Mouse (Mus musculus) neural tube, embryonic 13.5 days (tissue): Measurements from ENCODE around the gene Skap2. TPM values are rescaled to one million over a fixed set of nuclear protein-coding genes. Genes with fewer than 3 reads are reported as not detected.

ENCODE experiments used
- ATAC-seq: fragments of 200-750 bp; cut with Nextera tagmentation; 2 replicates; pipeline ENCODE4 v1.8.0; 2017; ENCODE audit warnings: low read depth, mild to moderate bottlenecking, moderate TSS enrichment, moderate library complexity
- H3K27ac ChIP-seq: fragments of 300-500 bp; sonication (generic); replicated peaks from 2 replicates; pipeline ENCODE4 v1.5.1; 2015; ENCODE audit warnings: moderate library complexity, mild to moderate bottlenecking, inconsistent platforms
- H3K27me3 ChIP-seq: fragments of 300-500 bp; sonication (generic); 2 replicates; pipeline ENCODE4 v1.6.1; 2015; ENCODE audit warnings: mild to moderate bottlenecking, inconsistent platforms
- H3K36me3 ChIP-seq: fragments of 300-500 bp; sonication (generic); 2 replicates; pipeline ENCODE4 v1.6.1; 2015; ENCODE audit warnings: mild to moderate bottlenecking, inconsistent platforms
- H3K4me1 ChIP-seq: fragments of 300-500 bp; sonication (generic); replicated peaks from 2 replicates; pipeline ENCODE4 v1.6.1; 2015; ENCODE audit warnings: inconsistent platforms
- H3K4me2 ChIP-seq: fragments of 300-500 bp; sonication (generic); 2 replicates; pipeline ENCODE4 v1.6.1; 2015; ENCODE audit warnings: inconsistent platforms, mild to moderate bottlenecking, moderate library complexity
- H3K4me3 ChIP-seq: fragments of 300-500 bp; sonication (generic); 2 replicates; pipeline ENCODE4 v1.5.1; 2015; ENCODE audit warnings: mild to moderate bottlenecking, inconsistent platforms
- H3K9ac ChIP-seq: fragments of 300-500 bp; sonication (generic); 2 replicates; pipeline ENCODE4 v1.6.1; 2015; ENCODE audit warnings: moderate library complexity, mild to moderate bottlenecking, inconsistent platforms
- H3K9me3 ChIP-seq: fragments of 300-500 bp; sonication (generic); 2 replicates; pipeline ENCODE4 v1.6.1; 2016; ENCODE audit warnings: inconsistent platforms
- WGBS: fragments of 180-500 bp; shearing (Covaris S2); methylation state at CpG from one replicate; pipeline ENCODE4 v1.1.7; 2015; 5-methylcytosine and 5-hydroxymethylcytosine counted together
- polyA plus RNA-seq: library from polyadenylated mRNA; unstranded; fragments of >200 nt; fragmentation: Nextera tagmentation; extraction: Ambion mirVana; gene quantifications from 2 replicates; pipeline ENCODE4 v1.2.1, GENCODE M21; 2015

The Skap2 gene
- polyA plus RNA-seq, 1 experiment from 2014 or later: 37.0 TPM

- no peak overlapping the region for H3K9ac ChIP-seq
- no peak for ATAC-seq
- no peak overlapping the region for H3K4me3 ChIP-seq
- H3K9me3 ChIP-seq: no peaks in the 10 kb centered on the region
- H3K4me2 ChIP-seq: no peak overlapping the region
- H3K27ac ChIP-seq: no peak overlapping the region
- no peaks in the 10 kb centered on the region for H3K36me3 ChIP-seq
- peaks cover 17% of the 10 kb centered on the region for H3K27me3 ChIP-seq
- peaks cover 64% of the 10 kb centered on the region for H3K4me1 ChIP-seq
- WGBS: 58% methylated on average over 4 of the region's 4 CpGs
These were observed 159.7 kb downstream of the Skap2 start for GRCm38 (mm10) chr6:51852643-51853042.

- Histone ChIP-seq H3K4me3 (no peak overlapping the region), H3K9me3 (no peaks in the 10 kb centered on the region), H3K27ac (peak overlapping the region; percentile 71; the same call in 1 of the 2 replicates), H3K27me3 (peaks cover 17% of the 10 kb centered on the region), H3K9ac (peak overlapping the region; percentile 55; the same call in 1 of the 2 replicates), H3K4me1 (peaks cover 67% of the 10 kb centered on the region), H3K4me2 (no peak overlapping the region), H3K36me3 (no peaks in the 10 kb centered on the region)
- ATAC-seq: no peak
- 34% methylated on average over 7 of the region's 7 CpGs for WGBS
These were observed 160.8 kb downstream of the Skap2 start for GRCm38 (mm10) chr6:51851544-51851943.

GRCm38 (mm10) chr6:51850030-51850817 is 162.1 kb downstream of the Skap2 start:
- Histone ChIP-seq H3K9me3 (no peaks in the 10 kb centered on the region), H3K36me3 (no peaks in the 10 kb centered on the region), H3K4me1 (peaks cover 72% of the 10 kb centered on the region), H3K27ac (peak overlapping the region; percentile 96), H3K4me2 (peak overlapping the region; percentile 48), H3K4me3 (no peak overlapping the region), H3K9ac (peak overlapping the region; percentile 46; the same call in 1 of the 2 replicates), H3K27me3 (peaks cover 17% of the 10 kb centered on the region)
- no peak for ATAC-seq
- 21% methylated on average over 13 of the region's 13 CpGs for WGBS

- H3K36me3 ChIP-seq: no peaks in the 10 kb centered on the region
- H3K4me3 ChIP-seq: no peak overlapping the region
- WGBS: 11% methylated on average over 10 of the region's 10 CpGs
- peaks cover 75% of the 10 kb centered on the region for H3K4me1 ChIP-seq
- H3K27me3 ChIP-seq: peaks cover 16% of the 10 kb centered on the region
- peak overlapping the region; percentile 96 for H3K27ac ChIP-seq
- H3K9me3 ChIP-seq: no peaks in the 10 kb centered on the region
- H3K9ac ChIP-seq: peak overlapping the region; percentile 31; the same call in 1 of the 2 replicates
- ATAC-seq: peak; percentile 79
- H3K4me2 ChIP-seq: peak overlapping the region; percentile 48
These were observed 162.8 kb downstream of the Skap2 start for GRCm38 (mm10) chr6:51849561-51849960.

GRCm38 (mm10) chr6:51844106-51844505 is 168.2 kb downstream of the Skap2 start:
- peaks cover 63% of the 10 kb centered on the region for H3K4me1 ChIP-seq

GRCm38 (mm10) chr6:51843081-51843480 is 169.3 kb downstream of the Skap2 start:
- Histone ChIP-seq H3K9ac (no peak overlapping the region), H3K27me3 (peaks cover 15% of the 10 kb centered on the region; the same call in 1 of the 2 replicates), H3K4me2 (no peak overlapping the region), H3K4me1 (peaks cover 53% of the 10 kb centered on the region), H3K4me3 (no peak overlapping the region), H3K27ac (peak overlapping the region; percentile 66; the same call in 1 of the 2 replicates), H3K36me3 (no peaks in the 10 kb centered on the region), H3K9me3 (no peaks in the 10 kb centered on the region)
- ATAC-seq: no peak
- WGBS: 50% methylated on average over 9 of the region's 9 CpGs

More at GRCm38 (mm10) chr6:51844106-51844505, 168.2 kb downstream of the Skap2 start:
- WGBS: 31% methylated on average over 11 of the region's 11 CpGs
- H3K27me3 ChIP-seq: peaks cover 15% of the 10 kb centered on the region; the same call in 1 of the 2 replicates
- no peak overlapping the region for H3K4me3 ChIP-seq
- no peaks in the 10 kb centered on the region for H3K36me3 ChIP-seq
- ATAC-seq: no peak
- no peak overlapping the region for H3K4me2 ChIP-seq
- no peaks in the 10 kb centered on the region for H3K9me3 ChIP-seq
- peak overlapping the region; percentile 66 for H3K27ac ChIP-seq
- 0 out of 2 replicates have a peak overlapping the region, but pooled peaks have one; percentile 22 for H3K9ac ChIP-seq

GRCm38 (mm10) chr6:51838177-51838576 is 174.2 kb downstream of the Skap2 start:
- Histone ChIP-seq H3K9ac (no peak overlapping the region), H3K27me3 (peaks cover 19% of the 10 kb centered on the region), H3K4me3 (no peak overlapping the region), H3K36me3 (no peaks in the 10 kb centered on the region), H3K9me3 (no peaks in the 10 kb centered on the region), H3K27ac (no peak overlapping the region), H3K4me2 (no peak overlapping the region), H3K4me1 (peaks cover 21% of the 10 kb centered on the region)
- 65% methylated on average over 3 of the region's 3 CpGs for WGBS
- ATAC-seq: no peak

GRCm38 (mm10) chr6:51833362-51833761 is 179.0 kb downstream of the Skap2 start:
- Histone ChIP-seq H3K27ac (no peak overlapping the region), H3K9ac (no peak overlapping the region), H3K27me3 (peaks cover 9% of the 10 kb centered on the region), H3K36me3 (no peaks in the 10 kb centered on the region), H3K9me3 (no peaks in the 10 kb centered on the region), H3K4me2 (no peak overlapping the region), H3K4me3 (no peak overlapping the region), H3K4me1 (peaks cover 17% of the 10 kb centered on the region)
- ATAC-seq: no peak
- 89% methylated on average over 2 of the region's 2 CpGs for WGBS

GRCm38 (mm10) chr6:51825621-51826021 is 186.7 kb downstream of the Skap2 start:
- no peak overlapping the region for H3K4me2 ChIP-seq
- peaks cover 19% of the 10 kb centered on the region for H3K27me3 ChIP-seq
- H3K4me3 ChIP-seq: no peak overlapping the region
- H3K27ac ChIP-seq: no peak overlapping the region
- 0 out of 2 replicates have a peak, but pooled peaks cover 8% of the 10 kb centered on the region for H3K4me1 ChIP-seq
- H3K9ac ChIP-seq: no peak overlapping the region
- 38% methylated on average over 4 of the region's 4 CpGs for WGBS
- no peaks in the 10 kb centered on the region for H3K9me3 ChIP-seq
- ATAC-seq: no peak
- no peaks in the 10 kb centered on the region for H3K36me3 ChIP-seq

GRCm38 (mm10) chr6:51824136-51824830 is 188.1 kb downstream of the Skap2 start:
- no peaks in the 10 kb centered on the region for H3K36me3 ChIP-seq
- no peak overlapping the region for H3K4me3 ChIP-seq
- WGBS: 70% methylated on average over 9 of the region's 9 CpGs
- peaks cover 19% of the 10 kb centered on the region for H3K27me3 ChIP-seq
- H3K4me2 ChIP-seq: no peak overlapping the region
- no peak overlapping the region for H3K9ac ChIP-seq
- no peak overlapping the region for H3K27ac ChIP-seq
- 0 out of 2 replicates have a peak, but pooled peaks cover 8% of the 10 kb centered on the region for H3K4me1 ChIP-seq
- no peaks in the 10 kb centered on the region for H3K9me3 ChIP-seq
- ATAC-seq: no peak

GRCm38 (mm10) chr6:51822049-51822448 is 190.3 kb downstream of the Skap2 start:
- no peak overlapping the region for H3K4me3 ChIP-seq
- no peak overlapping the region for H3K27ac ChIP-seq
- WGBS: 78% methylated on average over 4 of the region's 4 CpGs
- no peaks in the 10 kb centered on the region for H3K36me3 ChIP-seq
- no peak overlapping the region for H3K9ac ChIP-seq
- no peak for ATAC-seq
- H3K27me3 ChIP-seq: peaks cover 11% of the 10 kb centered on the region
- H3K9me3 ChIP-seq: peaks cover 3% of the 10 kb centered on the region; the same call in 1 of the 2 replicates
- H3K4me2 ChIP-seq: no peak overlapping the region
- H3K4me1 ChIP-seq: 0 out of 2 replicates have a peak, but pooled peaks cover 8% of the 10 kb centered on the region

- H3K9ac ChIP-seq: no peak overlapping the region
- no peak overlapping the region for H3K4me3 ChIP-seq
- WGBS: 82% methylated on average over 5 of the region's 5 CpGs
- ATAC-seq: no peak
- no peaks in the 10 kb centered on the region for H3K36me3 ChIP-seq
- 0 out of 2 replicates have a peak, but pooled peaks cover 6% of the 10 kb centered on the region for H3K4me1 ChIP-seq
- H3K4me2 ChIP-seq: no peak overlapping the region
- no peak overlapping the region for H3K27ac ChIP-seq
- peaks cover 9% of the 10 kb centered on the region for H3K27me3 ChIP-seq
- peaks cover 3% of the 10 kb centered on the region; the same call in 1 of the 2 replicates for H3K9me3 ChIP-seq
These were observed 191.5 kb downstream of the Skap2 start for GRCm38 (mm10) chr6:51820853-51821252.
